Mouse (Mus musculus) layer of hippocampus, adult 2 months (tissue): ENCODE measurements at regions not wholly inside any gene's neighbourhood (a gene's known extent, or its start where the extent isn't known, plus 50 kb on each side); places are given as distances from the start of the nearest gene placed in this dataset.

ENCODE experiments used
- DNase-seq, 2 experiments: peaks; one replicate each; pipeline ENCODE4 v3.0.0; 2022; ENCODE audit warnings: low spot score in 2 of 2
- H3K27ac ChIP-seq: fragments of 200-600 bp; 2 replicates; pipeline ENCODE4 v1.8.1; 2022
- H3K4me3 ChIP-seq: fragments of 200-600 bp; 2 replicates; pipeline ENCODE4 v1.8.1; 2022; ENCODE audit warnings: mild to moderate bottlenecking
- CTCF ChIP-seq: fragments of 200-600 bp; conservative IDR thresholded peaks from 2 replicates; pipeline ENCODE4 v1.8.1; 2022; ENCODE audit warnings: antibody characterized with exemption, mild to moderate bottlenecking, moderate library complexity

GRCm38 (mm10) chr8:114081757-114082059 lies 51.6 kb upstream of the Nudt7 start:
- no peak overlapping the region for H3K27ac ChIP-seq
- no peak for TF ChIP-seq CTCF

More at GRCm38 (mm10) chr8:114081757-114082059, 51.6 kb upstream of the Nudt7 start:
- no peak for DNase-seq
- H3K4me3 ChIP-seq = no peak overlapping the region
